17 mouse cellular contexts compared by ENCODE assay signal in genomic region chr16:18773936-18774335, GRCm38 (mm10). TPM values are rescaled to one million over a fixed set of nuclear protein-coding genes. Genes with fewer than 3 reads are reported as not detected.
DNase-seq lines count a peak whose midpoint lies in the region; ATAC-seq and TF ChIP-seq lines count a peak whose summit lies in the region.
"Had no signal": no experiment of that assay in that cellular context is flagged by ENCODE, and none has a peak within 500 bp of the region (broad histone marks: within the 10 kb centered on the region; RNA-seq: fewer than 3 reads in every experiment).

No protein-coding gene starts in this region.

- 0 out of 2 replicates have a peak, but pooled peaks cover 3% of the 10 kb centered on the region for H3K27me3 ChIP-seq in heart, adult 2 months (ENCODE audit: control insufficient read depth, insufficient read depth, low read length)
- H3K27me3 ChIP-seq in midbrain, embryonic 10.5 days (ENCODE audit: low read depth, poor library complexity, severe bottlenecking) = peaks cover 50% of the 10 kb centered on the region
- peaks cover 31% of the 10 kb centered on the region for H3K27me3 ChIP-seq in midbrain, embryonic 16.5 days (ENCODE audit: control insufficient read depth, insufficient read depth, low read depth, low read length)
- H3K27me3 ChIP-seq in myocyte (ENCODE audit: control insufficient read depth, insufficient read depth, insufficient read length) = no peaks in the 10 kb centered on the region

- no peak for DNase-seq in heart, adult 2 months
- no peak for DNase-seq in heart, postnatal 25 days (ENCODE audit: low spot score)
- peak; percentile 37 for DNase-seq in kidney, postnatal 10 days
- DNase-seq in kidney, adult 11 months = no peak
- DNase-seq in midbrain, embryonic 10.5 days (ENCODE audit: low spot score) = peak; percentile 42
- no peak for DNase-seq in spleen, postnatal 14 days (ENCODE audit: low spot score in 2 of 2)
- DNase-seq: cerebellum, adult 11 months; forebrain, postnatal 0 days; gastrocnemius, postnatal 14 days; thymus, postnatal 14 days had no signal

- 21% methylated on average over 2 of the region's 2 CpGs for WGBS in heart, adult 2 months
- 14% methylated on average over 2 of the region's 2 CpGs for WGBS in midbrain, embryonic 10.5 days
- WGBS in midbrain, embryonic 16.5 days = 13% methylated on average over 2 of the region's 2 CpGs

- intact Hi-C loops in heart, adult 2 months (cut with DNase I) = no loop called here
- intact Hi-C loops in heart, postnatal 25 days (cut with DNase I) = loop anchor here (2.0 kb wide), 1 partner anchor 23 kb away; no protein-coding TSS in a partner anchor

- no peak overlapping the region for H3K4me3 ChIP-seq in heart, adult 2 months
- no peak overlapping the region for H3K4me3 ChIP-seq in midbrain, embryonic 10.5 days
- H3K4me3 ChIP-seq in midbrain, embryonic 16.5 days (ENCODE audit: low read depth, low read length) = no peak overlapping the region
- H3K4me3 ChIP-seq in myocyte = no peak overlapping the region
- H3K4me3 ChIP-seq: heart, embryonic 12.5 days; liver, embryonic 12.5 days; megakaryocyte, embryonic 14.5 days; stomach, embryonic 15.5 days had no signal

- no peak overlapping the region for H3K4me2 ChIP-seq in midbrain, embryonic 16.5 days (ENCODE audit: low read length)
- H3K4me2 ChIP-seq in myocyte (ENCODE audit: low read depth) = peak overlapping the region; percentile 50
- H3K4me2 ChIP-seq: heart, embryonic 12.5 days; liver, embryonic 12.5 days; stomach, embryonic 15.5 days had no signal

- TF ChIP-seq CTCF in heart, adult 2 months (IDR thresholded peaks at IDR 0.05) = no peak

- ATAC-seq in midbrain, embryonic 16.5 days = no peak
- ATAC-seq: forebrain, postnatal 0 days; liver, embryonic 12.5 days had no signal

- no peaks in the 10 kb centered on the region for H3K79me2 ChIP-seq in heart, adult 2 months (replicated peaks; ENCODE audit: control insufficient read depth, insufficient read depth, low read length)
- no peaks in the 10 kb centered on the region for H3K79me2 ChIP-seq in myocyte (ENCODE audit: control insufficient read depth, insufficient read depth)

- H3K27ac ChIP-seq in heart, adult 2 months = peak overlapping the region; percentile 49
- peak overlapping the region; percentile 55; the same call in 1 of the 2 replicates for H3K27ac ChIP-seq in midbrain, embryonic 10.5 days (replicated peaks)
- no peak overlapping the region for H3K27ac ChIP-seq in midbrain, embryonic 16.5 days (ENCODE audit: low read length)
- H3K27ac ChIP-seq: liver, embryonic 12.5 days; stomach, embryonic 15.5 days had no signal

- H3K36me3 ChIP-seq in heart, adult 2 months (ENCODE audit: control insufficient read depth, insufficient read depth, low read length) = no peaks in the 10 kb centered on the region; the same call in 1 of the 2 replicates
- no peaks in the 10 kb centered on the region for H3K36me3 ChIP-seq in midbrain, embryonic 10.5 days
- no peaks in the 10 kb centered on the region for H3K36me3 ChIP-seq in midbrain, embryonic 16.5 days (ENCODE audit: control insufficient read depth, insufficient read depth, low read length)
- H3K36me3 ChIP-seq in myocyte (ENCODE audit: control insufficient read depth, insufficient read depth) = no peaks in the 10 kb centered on the region
- H3K36me3 ChIP-seq: heart, embryonic 12.5 days; liver, embryonic 12.5 days; stomach, embryonic 15.5 days had no signal

- H3K4me1 ChIP-seq in heart, adult 2 months (ENCODE audit: control insufficient read depth, insufficient read depth, low read length) = peaks cover 8% of the 10 kb centered on the region
- H3K4me1 ChIP-seq in midbrain, embryonic 10.5 days = peaks cover 55% of the 10 kb centered on the region
- H3K4me1 ChIP-seq in midbrain, embryonic 16.5 days (ENCODE audit: control insufficient read depth, insufficient read depth, low read length) = 0 out of 2 replicates have a peak, but pooled peaks cover 2% of the 10 kb centered on the region

- no peak for TF ChIP-seq EP300 in heart, adult 2 months (IDR thresholded peaks at IDR 0.05; ENCODE audit: insufficient read depth, low read depth, low read length)

- no peak overlapping the region for H3ac ChIP-seq in myocyte (ENCODE audit: control insufficient read depth, insufficient read length)

- H3K9me3 ChIP-seq in midbrain, embryonic 10.5 days (replicated peaks) = no peaks in the 10 kb centered on the region
- H3K9me3 ChIP-seq in midbrain, embryonic 16.5 days (replicated peaks; ENCODE audit: control insufficient read depth, low read length, poor library complexity, severe bottlenecking) = no peaks in the 10 kb centered on the region
- H3K9me3 ChIP-seq: G1E; liver, embryonic 12.5 days; stomach, embryonic 15.5 days had no signal

- H3K9ac ChIP-seq in heart, adult 2 months (ENCODE audit: low read depth, low read length) = no peak overlapping the region
- no peak overlapping the region for H3K9ac ChIP-seq in midbrain, embryonic 16.5 days (ENCODE audit: low read depth, low read length)
- H3K9ac ChIP-seq: forebrain, postnatal 0 days; heart, embryonic 12.5 days; liver, embryonic 12.5 days; stomach, embryonic 15.5 days had no signal

- TF ChIP-seq POLR2A in heart, adult 2 months (IDR thresholded peaks at IDR 0.05; ENCODE audit: insufficient read depth, low read depth, low read length) = no peak
- TF ChIP-seq POLR2A in myocyte (IDR thresholded peaks at IDR 0.05; ENCODE audit: insufficient read length, low read depth) = no peak

TF ChIP-seq in myocyte, 11 proteins besides CTCF, POLR2A, EP300 and RAD21:
- TF ChIP-seq MYOG (IDR thresholded peaks at IDR 0.05; ENCODE audit: control insufficient read depth in 1 of 3, insufficient read depth in 1 of 3, insufficient read length in 2 of 3, low read depth in 2 of 3) (peak in 2 of 3 experiments; percentile 60 to 64), SRF (IDR thresholded peaks at IDR 0.05; ENCODE audit: control insufficient read depth, insufficient read length, low read depth) (no peak), MYOD1 (IDR thresholded peaks at IDR 0.05; ENCODE audit: control insufficient read depth in 1 of 3, insufficient read length in 2 of 3, low read depth in 2 of 3) (peak in 2 of 3 experiments; percentile 19 to 79), E2F4 (IDR thresholded peaks at IDR 0.05; ENCODE audit: insufficient read depth) (no peak), TCF12 (IDR thresholded peaks at IDR 0.05; ENCODE audit: insufficient read depth, poor library complexity, severe bottlenecking) (peak; percentile 15)

RNA-seq across cellular contexts. Expression of gene Cldn5, which starts 2.7 kb away (rescaled TPM):
- total RNA-seq in heart, adult 2 months (2021) = 10 to 100 TPM; 14.7 to 19.5 TPM
- polyA plus RNA-seq in heart, adult 2 months (2012; rRNA removed) = 27.6 and 38.3 TPM in 2 replicates
- 10 to 100 TPM; 26.9 to 34.2 TPM for total RNA-seq in heart, postnatal 25 days (2021)
- 29.5 and 29.9 TPM in 2 replicates for polyA plus RNA-seq in midbrain, embryonic 10.5 days (2016; fragmentation: Nextera tagmentation; extraction: Ambion mirVana)
- polyA plus RNA-seq in midbrain, embryonic 16.5 days (2015; fragmentation: Nextera tagmentation; extraction: Ambion mirVana) = 104 and 105 TPM in 2 replicates
- 0.35 TPM for polyA plus RNA-seq in myocyte (2012; fragmentation: generic; extraction: Trizol)
- total RNA-seq: G1E had no signal

RNA-seq across cellular contexts. Expression of gene Ufd1, which starts 37.6 kb away (rescaled TPM):
- total RNA-seq in heart, adult 2 months (2021) = 10 to 100 TPM; 45.4 to 48.5 TPM
- 30.3 and 42.6 TPM in 2 replicates for polyA plus RNA-seq in heart, adult 2 months (2012; rRNA removed)
- total RNA-seq in heart, postnatal 25 days (2021) = 10 to 100 TPM; 51.7 to 58.3 TPM
- 96.4 and 107 TPM in 2 replicates for polyA plus RNA-seq in midbrain, embryonic 10.5 days (2016; fragmentation: Nextera tagmentation; extraction: Ambion mirVana)
- polyA plus RNA-seq in midbrain, embryonic 16.5 days (2015; fragmentation: Nextera tagmentation; extraction: Ambion mirVana) = 106 and 107 TPM in 2 replicates
- polyA plus RNA-seq in myocyte (2012; fragmentation: generic; extraction: Trizol) = 32.0 TPM

RNA-seq across cellular contexts. Expression of gene Cdc45, which starts 37.9 kb away (rescaled TPM):
- total RNA-seq in heart, adult 2 months (2021) = 1 to 10 TPM; 2.5 to 3.4 TPM
- 3.9 and 5.2 TPM in 2 replicates for polyA plus RNA-seq in heart, adult 2 months (2012; rRNA removed)
- 1 to 10 TPM; 2.7 to 4.1 TPM for total RNA-seq in heart, postnatal 25 days (2021)
- polyA plus RNA-seq in midbrain, embryonic 10.5 days (2016; fragmentation: Nextera tagmentation; extraction: Ambion mirVana) = 66.8 and 76.4 TPM in 2 replicates
- polyA plus RNA-seq in midbrain, embryonic 16.5 days (2015; fragmentation: Nextera tagmentation; extraction: Ambion mirVana) = 4.4 and 6.1 TPM in 2 replicates
- polyA plus RNA-seq in myocyte (2012; fragmentation: generic; extraction: Trizol) = 13.6 TPM

Comparison
In these comparisons a context has a peak if more than half of its experiments do, and no peak if none do; other contexts are left out.
1. DNase-seq: peak in kidney, postnatal 10 days (single experiment) and midbrain, embryonic 10.5 days (single experiment); none in heart, adult 2 months (0 of 2), heart, postnatal 25 days (single experiment), kidney, adult 11 months (single experiment) and spleen, postnatal 14 days (0 of 2).
2. RNA of gene Cldn5, which starts 2.7 kb away (polyA plus RNA-seq): 104 to 105 TPM in midbrain, embryonic 16.5 days, 29.5 to 29.9 TPM in midbrain, embryonic 10.5 days and 27.6 to 38.3 TPM in heart, adult 2 months; 0.35 TPM in myocyte (single experiment); every median in the first group is over 10 times any median in the second.